Mouse (Mus musculus) thymus, adult 2 months (tissue): ENCODE results near the gene Ppm1h.

Source experiments
- CTCF ChIP-seq: fragments of 200-500 bp; IDR thresholded peaks from 2 replicates; pipeline ENCODE4 v1.5.1; 2012; ENCODE audit warnings: mild to moderate bottlenecking, control low read depth, low read length, moderate library complexity, borderline replicate concordance; ENCODE audit not compliant: control insufficient read depth, poor library complexity, insufficient read depth; ENCODE audit errors: extremely low read depth
- POLR2A ChIP-seq: fragments of 200-500 bp; IDR thresholded peaks from 2 replicates; pipeline ENCODE4 v1.6.1; 2012; ENCODE audit warnings: mild to moderate bottlenecking, low read length, control low read depth, moderate library complexity; ENCODE audit not compliant: control insufficient read depth, poor library complexity, insufficient read depth; ENCODE audit errors: extremely low read depth

DNA sequence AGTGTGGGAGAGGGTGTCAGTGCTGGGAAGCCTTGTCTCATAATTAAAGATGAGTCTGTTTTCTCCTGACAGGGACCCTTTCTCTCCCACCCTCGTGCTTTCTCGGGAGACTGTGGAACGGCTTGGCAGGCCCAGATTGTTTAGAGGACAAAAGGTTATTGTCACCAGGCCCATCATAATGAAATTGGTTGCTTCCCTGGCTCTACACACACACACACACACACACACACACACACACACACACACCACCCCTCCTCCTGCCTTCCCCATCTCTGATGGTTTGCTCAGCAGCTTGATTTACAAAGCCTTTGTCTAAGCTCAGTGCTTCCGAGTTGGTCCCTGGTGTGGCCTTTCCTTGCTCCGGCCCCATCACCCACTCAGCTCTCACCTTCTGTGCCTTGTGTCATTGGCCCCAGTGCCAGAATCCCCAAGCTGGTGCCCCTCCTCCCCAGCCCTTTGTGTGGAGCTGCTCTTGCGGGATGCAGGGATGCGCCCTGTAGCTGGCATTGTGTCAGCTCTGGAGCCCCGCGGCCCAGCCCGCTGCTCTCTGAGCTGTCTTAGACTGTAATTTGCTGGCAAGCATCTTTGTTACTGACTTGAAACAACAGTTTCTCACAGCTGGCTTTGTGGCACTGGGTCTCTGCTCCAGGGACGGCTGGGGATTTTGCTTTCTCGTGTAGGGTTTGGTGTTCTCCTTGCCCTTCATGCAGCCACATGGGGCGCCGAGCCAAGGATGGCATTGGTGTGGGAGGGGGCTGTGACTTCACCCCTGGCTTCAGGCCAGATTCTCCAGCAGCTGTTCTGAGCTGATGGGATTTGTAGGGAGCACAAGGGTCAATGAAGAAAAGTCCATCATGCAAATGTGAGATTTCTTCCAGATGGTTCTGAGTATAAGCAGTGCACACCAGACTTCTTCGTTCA is 205.5 kb downstream of the Ppm1h start:
- TF ChIP-seq CTCF (no peak), POLR2A (no peak)
